Mouse (Mus musculus) cerebellum, adult 2 months (tissue): ENCODE data around the gene Fbxo41. TPM values are rescaled to one million over a fixed set of nuclear protein-coding genes. Genes with fewer than 3 reads are reported as not detected.

ENCODE experiments used
- DNase-seq, 2 experiments: peaks; one replicate each; pipeline ENCODE4 v3.0.0; 2021
- H3K27ac ChIP-seq: fragments of 200-500 bp; 2 replicates; pipeline ENCODE4 v1.5.1; 2012; ENCODE audit warnings: low read length, control low read depth, inconsistent platforms; ENCODE audit not compliant: insufficient read depth
- H3K27me3 ChIP-seq: fragments of 200-500 bp; 2 replicates; pipeline ENCODE4 v1.6.1; 2012; ENCODE audit warnings: inconsistent platforms, mild to moderate bottlenecking, low read length, moderate library complexity; ENCODE audit not compliant: control insufficient read depth, insufficient read depth
- H3K4me1 ChIP-seq: fragments of 200-500 bp; 2 replicates; pipeline ENCODE4 v1.6.1; 2011; ENCODE audit warnings: low read length; ENCODE audit not compliant: control insufficient read depth, insufficient read depth
- H3K4me3 ChIP-seq: fragments of 200-500 bp; replicated peaks from 2 replicates; pipeline ENCODE3; 2011; ENCODE audit warnings: mild to moderate bottlenecking, low read depth, low read length, control low read depth; ENCODE audit not compliant: insufficient read depth
- CTCF ChIP-seq: fragments of 200-500 bp; IDR thresholded peaks from 2 replicates; pipeline ENCODE4 v1.5.1; 2011; ENCODE audit warnings: low read depth, mild to moderate bottlenecking, control low read depth, low read length, moderate library complexity, borderline replicate concordance; ENCODE audit not compliant: insufficient read depth
- POLR2A ChIP-seq: fragments of 200-500 bp; IDR thresholded peaks from 2 replicates; pipeline ENCODE4 v1.6.1; 2011; ENCODE audit warnings: low read length, control low read depth, borderline replicate concordance; ENCODE audit not compliant: insufficient read depth
- WGBS: fragments of 180-500 bp; shearing (Covaris S2); methylation state at CpG from one replicate; pipeline ENCODE4 v1.1.7; 2018; 5-methylcytosine and 5-hydroxymethylcytosine counted together
- polyA plus RNA-seq: library from polyadenylated mRNA; depleted of rRNA; stranded (reverse); fragments of >200 nt; gene quantifications from 2 replicates; pipeline ENCODE4 v1.2.3, GENCODE M21; 2012

The Fbxo41 gene
- polyA plus RNA-seq, 1 experiment = 32.9 TPM

- no peak for DNase-seq
- Histone ChIP-seq H3K27ac (no peak overlapping the region), H3K4me1 (no peaks in the 10 kb centered on the region; the same call in 1 of the 2 replicates), H3K27me3 (no peaks in the 10 kb centered on the region), H3K4me3 (no peak overlapping the region)
- WGBS = 88% methylated on average over 3 of the region's 3 CpGs
- no peak for TF ChIP-seq CTCF
- no peak for TF ChIP-seq POLR2A
These were observed 13.1 kb downstream of the Fbxo41 start for GRCm38 (mm10) chr6:85489717-85490116.

GRCm38 (mm10) chr6:85488510-85488909 is 14.3 kb downstream of the Fbxo41 start:
- no peak overlapping the region for H3K4me3 ChIP-seq
- H3K27ac ChIP-seq = no peak overlapping the region
- 52% methylated on average over 4 of the region's 4 CpGs for WGBS
- no peak for TF ChIP-seq POLR2A
- no peak for TF ChIP-seq CTCF
- DNase-seq = no peak
- H3K4me1 ChIP-seq = no peaks in the 10 kb centered on the region; the same call in 1 of the 2 replicates
- H3K27me3 ChIP-seq = no peaks in the 10 kb centered on the region

GRCm38 (mm10) chr6:85485738-85486137 is 17.1 kb downstream of the Fbxo41 start:
- TF ChIP-seq POLR2A = no peak
- TF ChIP-seq CTCF = no peak
- Histone ChIP-seq H3K27ac (no peak overlapping the region), H3K4me3 (no peak overlapping the region), H3K4me1 (peaks cover 3% of the 10 kb centered on the region), H3K27me3 (no peaks in the 10 kb centered on the region)
- WGBS = 68% methylated on average over 2 of the region's 2 CpGs
- DNase-seq = no peak

GRCm38 (mm10) chr6:85483843-85484721 is 18.7 kb downstream of the Fbxo41 start:
- DNase-seq = peak; percentile 56 to 65
- 8% methylated on average over 92 of the region's 92 CpGs for WGBS
- TF ChIP-seq CTCF (no peak), POLR2A (no peak)
- Histone ChIP-seq H3K4me1 (peaks cover 8% of the 10 kb centered on the region), H3K27me3 (no peaks in the 10 kb centered on the region), H3K27ac (no peak overlapping the region), H3K4me3 (peak overlapping the region; percentile 19)

- Histone ChIP-seq H3K27me3 (no peaks in the 10 kb centered on the region), H3K27ac (no peak overlapping the region), H3K4me3 (no peak overlapping the region), H3K4me1 (peaks cover 8% of the 10 kb centered on the region)
- WGBS = 35% methylated on average over 16 of the region's 16 CpGs
- no peak for TF ChIP-seq CTCF
- no peak for TF ChIP-seq POLR2A
- DNase-seq = no peak
These were observed 22.1 kb downstream of the Fbxo41 start for GRCm38 (mm10) chr6:85480685-85481084.

GRCm38 (mm10) chr6:85479979-85480378 is 22.8 kb downstream of the Fbxo41 start:
- Histone ChIP-seq H3K27ac (no peak overlapping the region), H3K27me3 (no peaks in the 10 kb centered on the region), H3K4me3 (no peak overlapping the region), H3K4me1 (peaks cover 8% of the 10 kb centered on the region)
- TF ChIP-seq POLR2A (no peak), CTCF (no peak)
- no peak for DNase-seq
- WGBS = 50% methylated on average over 5 of the region's 5 CpGs

GRCm38 (mm10) chr6:85478416-85478815 is 24.4 kb downstream of the Fbxo41 start:
- no peak overlapping the region for H3K4me3 ChIP-seq
- TF ChIP-seq CTCF (peak; percentile 6; the same call in 1 of the 2 replicates), POLR2A (no peak)
- H3K27ac ChIP-seq = no peak overlapping the region
- 77% methylated on average over 14 of the region's 14 CpGs for WGBS
- H3K27me3 ChIP-seq = no peaks in the 10 kb centered on the region
- H3K4me1 ChIP-seq = peaks cover 8% of the 10 kb centered on the region
- no peak for DNase-seq

GRCm38 (mm10) chr6:85477366-85477917 is 25.4 kb downstream of the Fbxo41 start:
- Histone ChIP-seq H3K4me3 (no peak overlapping the region), H3K4me1 (peaks cover 8% of the 10 kb centered on the region), H3K27ac (no peak overlapping the region), H3K27me3 (no peaks in the 10 kb centered on the region)
- TF ChIP-seq CTCF (peak; percentile 71), POLR2A (no peak)
- WGBS = 50% methylated on average over 10 of the region's 10 CpGs
- DNase-seq = no peak
